In the genomic region with DNA sequence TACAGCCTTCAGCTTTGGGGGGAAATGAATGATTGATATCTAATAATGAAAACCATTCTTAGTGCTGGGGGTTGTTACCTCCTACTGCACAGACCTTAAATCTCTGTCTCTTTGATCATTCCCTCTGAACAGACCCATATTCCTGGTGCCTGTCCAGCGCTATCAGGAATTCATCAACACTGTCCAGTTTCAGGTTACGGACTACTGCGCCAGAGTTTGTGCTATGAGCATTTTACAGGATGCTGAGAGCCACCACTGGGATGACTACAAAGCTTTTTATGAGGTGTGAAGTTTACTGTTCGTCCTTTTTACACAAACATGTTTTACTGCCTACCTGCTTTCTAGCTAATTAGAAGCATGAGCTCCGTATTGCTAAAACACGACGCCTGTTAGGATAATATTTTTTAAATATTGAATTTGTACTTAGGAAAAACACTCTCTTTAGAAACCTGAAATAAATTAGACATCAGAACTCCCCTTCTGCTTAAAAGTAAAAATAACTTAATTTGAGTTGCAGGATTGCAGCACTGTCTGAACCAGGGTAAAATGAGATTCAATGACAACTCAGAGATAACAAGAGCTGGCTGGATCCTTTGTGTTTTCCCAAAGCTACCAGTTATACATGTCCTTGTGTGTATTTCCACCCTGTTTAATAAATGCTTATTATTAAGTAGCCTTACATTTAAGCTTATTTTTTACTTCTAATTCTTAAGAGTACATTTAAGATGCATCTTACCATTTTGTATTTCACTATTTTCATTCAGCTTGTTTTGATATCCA, we compare ENCODE assay signal across 17 mouse cellular contexts.
A peak's percentile ranks its signal among the peaks of the same experiment; 100 is the strongest.
DNase-seq lines count a peak whose midpoint lies in the region; ATAC-seq and TF ChIP-seq lines count a peak whose summit lies in the region.
"Had no signal": no experiment of that assay in that cellular context is flagged by ENCODE, and none has a peak within 500 bp of the region (broad histone marks: within the 10 kb centered on the region; RNA-seq: fewer than 3 reads in every experiment).

No protein-coding gene starts in this region.

- H3K4me1 ChIP-seq in kidney, postnatal 0 days (replicated peaks; ENCODE audit: insufficient read depth, low read length): no peaks in the 10 kb centered on the region
- H3K4me1 ChIP-seq in neural tube, embryonic 14.5 days (ENCODE audit: control insufficient read depth, insufficient read depth, low read length): no peaks in the 10 kb centered on the region

- DNase-seq in kidney, postnatal 0 days (ENCODE audit: low spot score): peak; percentile 39
- no peak for DNase-seq in kidney, adult 9 months
- peak; percentile 27 for DNase-seq in embryo, embryonic 11.5 days (ENCODE audit: low read depth, low spot score)
- DNase-seq in forelimb bud, embryonic 11.5 days (ENCODE audit: low read depth, low spot score): peak; percentile 80
- no peak for DNase-seq in right cerebral cortex, postnatal 4 days
- DNase-seq in gastrocnemius, postnatal 25 days: no peak
- DNase-seq: adrenal gland, postnatal 25 days; cerebellum, adult 9-11 months; gastrocnemius, postnatal 14 days; heart, postnatal 36 days; kidney, postnatal 14 days; lung, postnatal 14 days had no signal

- no peaks in the 10 kb centered on the region for H3K36me3 ChIP-seq in kidney, postnatal 0 days (ENCODE audit: insufficient read depth, low read length)
- H3K36me3 ChIP-seq in neural tube, embryonic 14.5 days (ENCODE audit: control insufficient read depth, insufficient read depth, low read length): no peaks in the 10 kb centered on the region
- H3K36me3 ChIP-seq: heart, embryonic 12.5 days; midbrain, embryonic 12.5 days had no signal

- H3K4me2 ChIP-seq in kidney, postnatal 0 days (ENCODE audit: low read length): no peak overlapping the region
- H3K4me2 ChIP-seq in neural tube, embryonic 14.5 days (ENCODE audit: low read depth, low read length): no peak overlapping the region
- H3K4me2 ChIP-seq: heart, embryonic 12.5 days; midbrain, embryonic 12.5 days had no signal

- no peaks in the 10 kb centered on the region for H3K9me3 ChIP-seq in kidney, postnatal 0 days (replicated peaks; ENCODE audit: low read length)
- H3K9me3 ChIP-seq in neural tube, embryonic 14.5 days (ENCODE audit: control insufficient read depth, low read length): no peaks in the 10 kb centered on the region
- H3K9me3 ChIP-seq: heart, embryonic 12.5 days; midbrain, embryonic 12.5 days had no signal

- H3K27ac ChIP-seq in kidney, postnatal 0 days: no peak overlapping the region
- no peak overlapping the region for H3K27ac ChIP-seq in neural tube, embryonic 14.5 days (ENCODE audit: low read depth, low read length)
- H3K27ac ChIP-seq: liver, embryonic 14.5 days; midbrain, embryonic 12.5 days had no signal

- no peak overlapping the region for H3K9ac ChIP-seq in kidney, postnatal 0 days (ENCODE audit: low read depth, low read length)
- no peak overlapping the region for H3K9ac ChIP-seq in neural tube, embryonic 14.5 days (replicated peaks; ENCODE audit: low read depth, low read length)
- H3K9ac ChIP-seq: heart, embryonic 12.5 days; liver, embryonic 14.5 days; midbrain, embryonic 12.5 days had no signal

- no peak for TF ChIP-seq CTCF in kidney, postnatal 0 days (IDR thresholded peaks at IDR 0.05; ENCODE audit: low read depth)

- WGBS in kidney, postnatal 0 days: 15% methylated on average over 7 of the region's 7 CpGs
- WGBS in neural tube, embryonic 14.5 days: 57% methylated on average over 7 of the region's 7 CpGs

- H3K4me3 ChIP-seq in kidney, postnatal 0 days (replicated peaks; ENCODE audit: low read depth, low read length): no peak overlapping the region
- H3K4me3 ChIP-seq in neural tube, embryonic 14.5 days (ENCODE audit: low read depth, low read length): no peak overlapping the region
- H3K4me3 ChIP-seq: heart, embryonic 12.5 days; midbrain, embryonic 12.5 days had no signal

- H3K27me3 ChIP-seq in kidney, postnatal 0 days (ENCODE audit: insufficient read depth, low read length): no peaks in the 10 kb centered on the region
- no peaks in the 10 kb centered on the region for H3K27me3 ChIP-seq in neural tube, embryonic 14.5 days (ENCODE audit: control insufficient read depth, insufficient read depth, low read length)
- H3K27me3 ChIP-seq: heart, embryonic 12.5 days; midbrain, embryonic 12.5 days had no signal

- 0 out of 2 replicates have a peak, but pooled peaks have one; percentile 49 for ATAC-seq in kidney, postnatal 0 days (replicated peaks; ENCODE audit: low FRiP score, low read depth)
- ATAC-seq in neural tube, embryonic 14.5 days (ENCODE audit: low read depth): peak; percentile 24; the same call in 1 of the 2 replicates
- ATAC-seq: CD4-positive, CD25-positive, alpha-beta regulatory T cell, adult 4 months had no signal

Comparison
In these comparisons a context has a peak if more than half of its experiments do, and no peak if none do; other contexts are left out.
1. DNase-seq: peak in kidney, postnatal 0 days (single experiment), embryo, embryonic 11.5 days (single experiment) and forelimb bud, embryonic 11.5 days (single experiment); none in kidney, adult 9 months (single experiment), right cerebral cortex, postnatal 4 days (single experiment) and gastrocnemius, postnatal 25 days (single experiment).